Mouse (Mus musculus): ENCODE data around the gene Praf2.

Gene Praf2

DNA sequence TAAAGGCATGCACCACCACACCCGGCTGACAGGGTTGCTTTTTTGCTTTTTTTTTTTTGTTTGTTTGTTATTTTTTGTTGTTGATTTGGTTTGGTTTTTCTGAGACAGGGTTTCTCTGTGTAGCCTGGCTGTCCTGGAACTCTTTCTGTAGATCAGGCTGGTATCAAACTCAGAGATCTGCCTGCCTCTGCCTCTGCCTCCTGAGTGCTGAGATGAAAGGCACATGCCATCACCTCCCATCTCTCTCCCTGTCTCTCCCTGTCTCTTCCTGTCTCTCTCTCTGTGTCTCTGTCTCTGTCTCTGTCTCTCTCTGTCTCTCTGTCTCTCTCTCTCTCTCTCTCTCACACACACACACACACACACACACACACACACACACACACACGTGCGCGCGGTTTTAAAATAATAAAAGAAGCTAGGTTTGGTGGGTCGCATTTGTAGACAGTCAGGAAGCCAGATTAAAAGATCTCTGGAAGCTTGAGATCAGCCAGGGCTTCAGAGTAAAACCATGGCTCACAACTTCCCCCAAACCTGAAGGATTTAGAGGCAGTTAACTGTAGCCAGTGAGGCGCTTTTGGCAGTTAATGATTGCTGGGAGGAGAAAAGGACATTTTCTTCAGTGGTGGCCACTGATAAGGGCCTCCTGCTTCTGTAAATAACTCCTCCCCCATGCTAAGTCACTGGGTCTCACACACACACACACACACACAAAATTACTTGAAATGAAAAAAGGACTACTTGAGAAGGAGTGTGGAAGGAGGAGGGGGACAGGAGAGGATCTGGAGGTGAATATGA lies 50.4 kb downstream of the Praf2 start:
- no peak for DNase-seq (ENCODE audit: low spot score in 2 of 2)

GRCm38 (mm10) chrX:7779294-7779693 lies 51.1 kb downstream of the Praf2 start:
- no peak for DNase-seq (ENCODE audit: low spot score in 2 of 2)

Data from urinary bladder, adult 18-20 months (tissue).